Mouse (Mus musculus) thymus, adult 2 months (tissue): ENCODE measurements around the gene Gm3336.

Experiments
- CTCF ChIP-seq: fragments of 200-500 bp; IDR thresholded peaks from 2 replicates; pipeline ENCODE4 v1.5.1; 2012; ENCODE audit warnings: mild to moderate bottlenecking, control low read depth, low read length, moderate library complexity, borderline replicate concordance; ENCODE audit not compliant: control insufficient read depth, poor library complexity, insufficient read depth; ENCODE audit errors: extremely low read depth
- POLR2A ChIP-seq: fragments of 200-500 bp; IDR thresholded peaks from 2 replicates; pipeline ENCODE4 v1.6.1; 2012; ENCODE audit warnings: mild to moderate bottlenecking, low read length, control low read depth, moderate library complexity; ENCODE audit not compliant: control insufficient read depth, poor library complexity, insufficient read depth; ENCODE audit errors: extremely low read depth

GRCm38 (mm10) chr8:70679404-70679803 is 38.9 kb upstream of the Gm3336 start:
- TF ChIP-seq CTCF (no peak), POLR2A (no peak)
